Mouse (Mus musculus) midbrain, postnatal 0 days (tissue): ENCODE measurements around the gene Hist1h2ai. TPM values are rescaled to one million over a fixed set of nuclear protein-coding genes. Genes with fewer than 3 reads are reported as not detected.
A peak's percentile ranks its signal among the peaks of the same experiment; 100 is the strongest.
"Not testable (repeated sequence)": the region's sequence is repeated elsewhere in the genome, so short reads cannot be mapped to it uniquely, and the experiment has no call there.

Experiments used
- ATAC-seq: fragments of 200-750 bp; cut with Nextera tagmentation; 2 replicates; pipeline ENCODE4 v1.8.0; 2017; ENCODE audit warnings: moderate number of reproducible peaks, mild to moderate bottlenecking, moderate TSS enrichment, moderate library complexity; ENCODE audit not compliant: low FRiP score
- DNase-seq: peaks from one replicate; pipeline ENCODE4 v3.0.0-alpha.2; 2015; ENCODE audit warnings: low spot score
- H3K27ac ChIP-seq: fragments of 300-500 bp; sonication (generic); 2 replicates; pipeline ENCODE4 v1.5.1; 2014; ENCODE audit warnings: low read depth, mild to moderate bottlenecking, low read length, mixed read lengths
- H3K27me3 ChIP-seq: fragments of 300-500 bp; sonication (generic); 2 replicates; pipeline ENCODE4 v1.6.1; 2014; ENCODE audit warnings: low read length, control low read depth, mixed read lengths; ENCODE audit not compliant: insufficient read depth
- H3K36me3 ChIP-seq: fragments of 300-500 bp; sonication (generic); 2 replicates; pipeline ENCODE4 v1.6.1; 2014; ENCODE audit warnings: low read length, control low read depth, mixed read lengths; ENCODE audit not compliant: insufficient read depth
- H3K4me1 ChIP-seq: fragments of 300-500 bp; sonication (generic); 2 replicates; pipeline ENCODE4 v1.6.1; 2014; ENCODE audit warnings: mild to moderate bottlenecking, control low read depth, antibody characterized with exemption, low read length, mixed read lengths; ENCODE audit not compliant: insufficient read depth
- H3K4me2 ChIP-seq: fragments of 300-500 bp; sonication (generic); 2 replicates; pipeline ENCODE4 v1.6.1; 2014; ENCODE audit warnings: low read depth, mild to moderate bottlenecking, low read length, mixed read lengths; ENCODE audit not compliant: poor library complexity, severe bottlenecking
- H3K4me3 ChIP-seq: fragments of 300-500 bp; sonication (generic); 2 replicates; pipeline ENCODE4 v1.5.1; 2014; ENCODE audit warnings: low read depth, mild to moderate bottlenecking, low read length, moderate library complexity
- H3K9ac ChIP-seq: fragments of 300-500 bp; sonication (generic); replicated peaks from 2 replicates; pipeline ENCODE4 v1.6.1; 2014; ENCODE audit warnings: mild to moderate bottlenecking, low read length, moderate library complexity, mixed read lengths; ENCODE audit not compliant: poor library complexity, severe bottlenecking
- H3K9me3 ChIP-seq: fragments of 300-500 bp; sonication (generic); 2 replicates; pipeline ENCODE4 v1.6.1; 2016; ENCODE audit warnings: low read length, control low read depth
- CTCF ChIP-seq: IDR thresholded peaks from 2 replicates; pipeline ENCODE4 v1.5.1; 2016; ENCODE audit warnings: antibody characterized with exemption, mild to moderate bottlenecking
- WGBS: fragments of 180-500 bp; shearing (Covaris S2); extraction: QIAGEN DNeasy Blood & Tissue Kit; methylation state at CpG from one replicate; pipeline ENCODE4 v1.1.7; 2014; 5-methylcytosine and 5-hydroxymethylcytosine counted together
- polyA plus RNA-seq: library from polyadenylated mRNA; unstranded; fragments of >200 nt; fragmentation: Nextera tagmentation; extraction: Ambion mirVana; gene quantifications from 2 replicates; pipeline ENCODE4 v1.2.1, GENCODE M21; 2015
- total RNA-seq: library from RNA; depleted of rRNA; stranded (reverse); fragments of >200 nt; gene quantifications from 2 replicates; pipeline ENCODE4 v1.2.3, GENCODE M21; 2014

Hist1h2ai gene
- total and polyA plus RNA-seq, 2 experiments from 2014 or later: 3.2 to 398 TPM

DNA sequence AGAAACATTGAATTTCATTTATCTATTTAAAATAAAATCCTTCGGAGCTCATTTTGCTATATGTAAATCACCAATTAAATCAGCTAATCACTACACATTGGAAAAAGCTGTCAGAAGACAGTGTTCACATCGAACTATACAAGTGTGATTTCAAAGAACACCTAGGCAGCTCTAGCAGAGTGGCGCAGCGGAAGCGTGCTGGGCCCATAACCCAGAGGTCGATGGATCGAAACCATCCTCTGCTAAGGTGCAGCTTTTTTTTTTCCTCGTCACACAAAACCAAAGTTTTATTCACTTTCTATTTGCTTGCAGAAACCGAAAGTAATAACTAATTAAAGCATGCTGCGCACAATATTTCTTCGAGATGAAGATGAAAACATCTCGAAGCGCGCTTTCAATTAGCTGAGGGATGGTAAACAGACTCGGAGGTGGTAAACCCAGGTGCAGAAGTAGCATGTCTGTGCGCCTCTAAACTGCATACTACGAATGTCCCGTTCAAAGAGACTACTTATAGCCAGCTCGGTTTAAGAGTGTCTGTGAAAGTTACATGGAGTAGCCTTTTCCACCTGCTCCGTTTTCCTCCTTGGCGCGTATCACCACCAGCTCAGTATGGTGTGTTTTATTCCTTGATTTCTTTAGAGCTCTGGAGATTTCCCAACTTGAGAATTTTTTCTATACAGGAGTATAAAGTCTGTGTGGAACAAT lies 5.2 kb upstream of the Hist1h2ai start:
- ATAC-seq: peak; percentile 88
- 2% methylated on average over 22 of the region's 22 CpGs for WGBS
- TF ChIP-seq CTCF: no peak

DNA sequence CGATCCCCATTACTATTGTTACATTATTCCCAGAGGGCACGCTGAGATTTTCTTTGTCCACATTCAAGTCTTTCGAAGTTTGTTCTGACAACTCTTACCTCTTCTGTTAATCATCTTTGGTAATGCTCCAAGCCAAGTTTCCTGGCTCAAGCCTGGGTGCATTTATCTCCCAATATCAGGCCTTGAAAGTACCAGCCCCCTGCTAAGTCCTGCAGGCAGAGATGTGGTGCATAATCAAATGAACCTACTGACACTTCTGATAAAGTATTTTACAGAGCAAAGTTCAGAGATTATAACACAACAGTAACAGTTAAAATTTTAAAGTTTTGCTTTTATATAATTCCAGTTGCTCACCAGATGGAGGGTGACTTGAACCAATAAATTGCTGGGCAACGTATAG lies 4.5 kb upstream of the Hist1h2ai start:
- Histone ChIP-seq H3K9me3 (no peaks in the 10 kb centered on the region), H3K4me2 (peak overlapping the region; percentile 61), H3K4me3 (peak overlapping the region; percentile 72), H3K27me3 (no peaks in the 10 kb centered on the region), H3K4me1 (peaks cover under 1% of the 10 kb centered on the region; the same call in 1 of the 2 replicates), H3K9ac (no peak overlapping the region), H3K36me3 (no peaks in the 10 kb centered on the region), H3K27ac (no peak overlapping the region)
- 24% methylated on average over 4 of the region's 4 CpGs for WGBS
- ATAC-seq (no peak), DNase-seq (no peak)
- TF ChIP-seq CTCF: no peak

More for the DNA sequence above, 5.2 kb upstream of the Hist1h2ai start:
- H3K9me3 ChIP-seq: no peaks in the 10 kb centered on the region
- peak overlapping the region; percentile 2 for H3K9ac ChIP-seq
- peak overlapping the region; percentile 72 for H3K4me3 ChIP-seq
- no peak overlapping the region for H3K27ac ChIP-seq
- H3K4me1 ChIP-seq: no peaks in the 10 kb centered on the region; the same call in 1 of the 2 replicates
- DNase-seq: peak; percentile 79
- H3K36me3 ChIP-seq: no peaks in the 10 kb centered on the region
- H3K4me2 ChIP-seq: peak overlapping the region; percentile 61
- no peaks in the 10 kb centered on the region for H3K27me3 ChIP-seq

DNA sequence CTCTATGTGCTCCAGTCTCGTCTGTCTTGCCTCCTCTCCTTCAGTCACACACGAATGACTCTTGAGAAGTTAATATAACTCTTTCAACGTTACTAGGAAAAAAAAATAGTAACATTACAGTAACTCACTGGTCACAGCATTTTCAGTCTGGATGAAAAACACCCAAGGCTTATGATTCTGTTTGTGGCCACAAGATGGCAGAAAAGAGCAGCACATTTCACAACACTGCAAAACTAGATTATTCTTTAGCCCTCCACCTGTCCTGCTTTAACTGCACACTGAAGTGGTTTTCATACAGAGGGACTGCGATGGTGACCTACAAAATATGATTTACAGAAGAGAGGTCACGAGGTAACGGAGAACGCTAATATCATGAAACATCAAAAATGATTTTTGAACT lies 1.5 kb upstream of the Hist1h2ai start:
- TF ChIP-seq CTCF: peak; percentile 95
- ATAC-seq (no peak), DNase-seq (peak; percentile 67)
- peak overlapping the region; percentile 38 for H3K4me3 ChIP-seq
- H3K4me2 ChIP-seq: peak overlapping the region; percentile 73
- H3K4me1 ChIP-seq: peaks cover 2% of the 10 kb centered on the region
- no peaks in the 10 kb centered on the region for H3K36me3 ChIP-seq
- H3K27me3 ChIP-seq: no peaks in the 10 kb centered on the region
- H3K27ac ChIP-seq: no peak overlapping the region
- no peak overlapping the region for H3K9ac ChIP-seq
- under 1% methylated on average over 7 of the region's 7 CpGs for WGBS
- no peaks in the 10 kb centered on the region for H3K9me3 ChIP-seq

DNA sequence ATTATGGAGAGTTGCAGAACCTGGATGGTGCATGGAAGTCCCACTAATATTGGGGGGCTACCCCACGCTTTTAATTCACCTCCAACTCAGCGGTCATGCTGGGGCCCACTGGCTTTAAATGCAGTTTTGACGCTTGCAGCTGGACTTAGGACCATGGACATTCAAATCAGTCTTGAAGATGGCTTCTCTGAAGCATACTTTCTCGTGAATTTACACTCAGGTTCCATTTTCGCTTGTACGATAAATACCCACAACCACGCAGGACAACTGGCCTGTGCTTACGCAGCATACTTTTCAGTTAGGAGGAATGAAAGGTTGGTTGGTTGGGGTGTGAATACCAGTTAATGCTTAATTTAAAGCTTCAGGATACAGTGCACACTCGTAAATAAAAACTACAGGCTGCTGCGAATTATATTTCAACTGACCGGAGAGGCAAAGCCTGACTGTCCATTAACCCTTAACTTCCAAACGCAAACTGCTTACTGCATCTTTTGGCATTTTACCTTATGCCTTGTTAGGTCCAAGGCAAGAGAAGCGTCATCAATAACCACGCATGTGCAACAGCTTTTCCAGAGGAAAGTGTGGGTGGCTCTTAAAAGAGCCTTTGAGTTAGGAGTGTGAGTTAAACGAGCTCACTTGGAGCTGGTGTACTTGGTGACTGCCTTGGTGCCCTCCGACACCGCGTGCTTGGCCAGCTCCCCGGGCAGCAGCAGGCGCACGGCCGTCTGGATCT lies 925 bp upstream of the Hist1h2ai start:
- H3K9ac ChIP-seq: 0 out of 2 replicates have a peak overlapping the region, but pooled peaks have one; percentile 19
- H3K36me3 ChIP-seq: no peaks in the 10 kb centered on the region
- DNase-seq: no peak
- TF ChIP-seq CTCF: no peak
- under 1% methylated on average over 22 of the region's 22 CpGs for WGBS
- peaks cover 2% of the 10 kb centered on the region for H3K4me1 ChIP-seq
- no peak for ATAC-seq
- H3K4me2 ChIP-seq: peak overlapping the region; percentile 73
- H3K4me3 ChIP-seq: peak overlapping the region; percentile 38
- H3K27me3 ChIP-seq: no peaks in the 10 kb centered on the region
- H3K9me3 ChIP-seq: no peaks in the 10 kb centered on the region
- 0 out of 2 replicates have a peak overlapping the region, but pooled peaks have one; percentile 51 for H3K27ac ChIP-seq

DNA sequence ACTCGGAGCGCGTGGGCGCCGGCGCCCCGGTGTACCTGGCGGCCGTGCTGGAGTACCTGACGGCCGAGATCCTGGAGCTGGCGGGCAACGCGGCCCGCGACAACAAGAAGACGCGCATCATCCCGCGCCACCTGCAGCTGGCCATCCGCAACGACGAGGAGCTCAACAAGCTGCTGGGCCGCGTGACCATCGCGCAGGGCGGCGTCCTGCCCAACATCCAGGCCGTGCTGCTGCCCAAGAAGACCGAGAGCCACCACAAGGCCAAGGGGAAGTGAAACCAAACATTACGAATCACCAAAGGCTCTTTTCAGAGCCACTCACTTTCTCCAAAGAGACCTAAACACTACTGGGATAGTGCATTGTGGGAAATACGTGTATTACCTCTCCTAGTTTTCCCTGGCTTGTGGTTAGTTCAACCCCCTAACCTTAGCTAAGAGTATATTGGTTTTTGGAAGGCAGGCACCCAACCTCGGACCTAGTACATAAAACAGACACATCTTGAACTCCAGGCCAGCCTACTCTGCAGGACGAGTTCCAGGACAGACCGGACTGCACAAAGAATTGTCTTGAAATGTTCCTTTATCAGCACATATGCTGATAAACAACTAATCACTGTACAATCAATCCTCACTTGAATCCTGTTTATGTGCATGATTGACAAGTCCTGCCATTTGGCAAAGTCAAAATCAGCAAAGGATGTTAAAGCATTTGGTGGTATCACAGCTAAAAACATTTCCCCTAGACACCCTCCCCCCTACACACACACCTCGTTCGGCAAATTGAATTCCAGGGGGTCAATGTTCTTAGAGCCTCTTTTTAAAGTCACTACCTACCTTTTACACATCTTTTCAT lies 544 bp downstream of the Hist1h2ai start:
- H3K27me3 ChIP-seq, H3K4me1 ChIP-seq, H3K36me3 ChIP-seq, H3K9me3 ChIP-seq, DNase-seq: not testable (repeated sequence)
- ATAC-seq: peak; percentile 50
- Histone ChIP-seq H3K27ac (peak overlapping the region; percentile 71), H3K4me3 (peak overlapping the region; percentile 38), H3K9ac (peak overlapping the region; percentile 50; the same call in 1 of the 2 replicates), H3K4me2 (peak overlapping the region; percentile 73)
- WGBS: under 1% methylated on average over 10 of the region's 38 CpGs

DNA sequence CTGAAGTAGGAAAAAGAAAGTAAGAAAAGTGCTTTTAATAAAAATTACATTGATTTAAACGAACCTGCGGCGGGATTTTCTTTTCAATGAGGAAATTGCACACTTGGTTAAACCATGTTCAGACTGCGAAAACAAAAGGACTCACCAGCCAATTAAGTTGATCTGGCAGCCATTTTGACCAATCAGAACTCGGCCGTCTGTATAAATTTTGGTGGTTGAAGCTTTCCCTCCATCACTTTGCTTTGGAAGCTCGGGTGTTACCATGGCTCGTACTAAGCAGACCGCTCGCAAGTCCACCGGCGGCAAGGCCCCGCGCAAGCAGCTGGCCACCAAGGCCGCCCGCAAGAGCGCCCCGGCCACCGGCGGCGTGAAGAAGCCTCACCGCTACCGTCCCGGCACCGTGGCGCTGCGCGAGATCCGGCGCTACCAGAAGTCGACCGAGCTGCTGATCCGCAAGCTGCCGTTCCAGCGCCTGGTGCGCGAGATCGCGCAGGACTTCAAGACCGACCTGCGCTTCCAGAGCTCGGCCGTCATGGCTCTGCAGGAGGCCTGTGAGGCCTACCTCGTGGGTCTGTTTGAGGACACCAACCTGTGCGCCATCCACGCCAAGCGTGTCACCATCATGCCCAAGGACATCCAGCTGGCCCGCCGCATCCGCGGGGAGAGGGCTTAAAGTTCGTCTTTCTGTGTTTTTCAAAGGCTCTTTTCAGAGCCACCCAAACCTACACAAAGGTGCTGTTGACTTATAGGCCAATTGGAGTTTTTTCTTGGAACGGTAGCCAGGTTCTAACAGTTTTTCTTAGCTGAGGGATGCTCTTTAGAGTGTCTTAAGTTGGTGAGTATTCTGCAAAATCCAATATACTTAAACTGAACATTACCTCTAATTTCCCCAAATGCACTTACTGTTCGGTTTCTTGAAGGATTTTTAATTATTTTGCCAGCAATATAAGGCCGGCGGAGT lies 1.5 kb downstream of the Hist1h2ai start, which contains the start of gene Hist1h3h:
Gene Hist1h3h (plus strand): TSS at position 263 of the 961 bp plus-strand sequence.
- peak; percentile 96 for DNase-seq
- not testable (repeated sequence) for H3K9me3 ChIP-seq, H3K27me3 ChIP-seq, H3K4me1 ChIP-seq, H3K36me3 ChIP-seq
- H3K4me2 ChIP-seq: peak within 1 kb of the TSS; percentile 73
- peak within 1 kb of the TSS; percentile 38 for H3K4me3 ChIP-seq
- H3K27ac ChIP-seq: peak within 1 kb of the TSS; percentile 71
- peak within 1 kb of the TSS; percentile 50; the same call in 1 of the 2 replicates for H3K9ac ChIP-seq
- peak; percentile 45 for ATAC-seq
- under 1% methylated on average over 24 of the region's 56 CpGs for WGBS
